Comparison of ENCODE assay signal across 10 mouse cellular contexts in genomic region chr12:70231294-70231693, GRCm38 (mm10). TPM values are rescaled to one million over a fixed set of nuclear protein-coding genes. Genes with fewer than 3 reads are reported as not detected.
A peak's percentile ranks its signal among the peaks of the same experiment; 100 is the strongest.
DNase-seq lines count a peak whose midpoint lies in the region; ATAC-seq and TF ChIP-seq lines count a peak whose summit lies in the region.
"Had no signal": no experiment of that assay in that cellular context is flagged by ENCODE, and none has a peak within 500 bp of the region (broad histone marks: within the 10 kb centered on the region; RNA-seq: fewer than 3 reads in every experiment).

Gene Pygl, minus strand, starts transcription at chr12:70231488.

- TF ChIP-seq CTCF in liver, adult 2 months (IDR thresholded peaks at IDR 0.05; ENCODE audit: low read depth, low read length) = no peak

- DNase-seq in liver, adult 2 months (ENCODE audit: extremely low read depth, low read depth, low spot score) = peak; percentile 87
- DNase-seq in liver = no peak
- DNase-seq in thymus, adult 18-20 months = no peak
- DNase-seq: embryo, embryonic 11 days had no signal

- H3K27ac ChIP-seq in liver, adult 2 months (replicated peaks; ENCODE audit: insufficient read depth, low read depth, low read length) = peak within 1 kb of the TSS; percentile 90
- peak within 1 kb of the TSS; percentile 47 for H3K27ac ChIP-seq in brown adipose tissue, adult 24 weeks (replicated peaks; ENCODE audit: low read depth, low read length)
- H3K27ac ChIP-seq in intestine, embryonic 16.5 days (ENCODE audit: low read length) = no peak within 1 kb of the TSS

- no peak within 1 kb of the TSS for H3K4me2 ChIP-seq in intestine, embryonic 16.5 days (ENCODE audit: low read depth, low read length)

- WGBS in liver, adult 2 months = 43% methylated on average over 2 of the region's 2 CpGs
- WGBS in intestine, embryonic 16.5 days = 76% methylated on average over 2 of the region's 2 CpGs

- peaks cover 20% of the 10 kb centered on the region for H3K4me1 ChIP-seq in liver, adult 2 months (ENCODE audit: control insufficient read depth, insufficient read depth, low read length)
- peaks cover 8% of the 10 kb centered on the region for H3K4me1 ChIP-seq in brown adipose tissue, adult 24 weeks (ENCODE audit: control insufficient read depth, insufficient read depth, insufficient read length, low read length)
- peaks cover 15% of the 10 kb centered on the region for H3K4me1 ChIP-seq in intestine, embryonic 16.5 days (ENCODE audit: control insufficient read depth, insufficient read depth, low read length)

- no peaks in the 10 kb centered on the region for H3K27me3 ChIP-seq in liver, adult 2 months (ENCODE audit: control insufficient read depth, insufficient read depth, low read length)
- no peaks in the 10 kb centered on the region for H3K27me3 ChIP-seq in intestine, embryonic 16.5 days (replicated peaks; ENCODE audit: control insufficient read depth, insufficient read depth, low read length)

- no peak for ATAC-seq in intestine, embryonic 16.5 days
- ATAC-seq in megakaryocyte-erythroid progenitor cell, adult 5-6 weeks (replicated peaks; ENCODE audit: low FRiP score, low TSS enrichment, poor library complexity, severe bottlenecking) = no peak
- no peak for ATAC-seq in cerebellum, adult (ENCODE audit: insufficient number of reproducible peaks, low FRiP score, low TSS enrichment)
- ATAC-seq: inflammation-experienced regulatory T-cells, adult 6 months had no signal

- H3K36me3 ChIP-seq in liver, adult 2 months (ENCODE audit: control insufficient read depth, insufficient read depth, low read length) = no peaks in the 10 kb centered on the region
- H3K36me3 ChIP-seq in intestine, embryonic 16.5 days (ENCODE audit: control insufficient read depth, insufficient read depth, low read length) = no peaks in the 10 kb centered on the region

- H3K79me2 ChIP-seq in liver, adult 2 months (ENCODE audit: control insufficient read depth, insufficient read depth, low read length) = peaks cover 5% of the 10 kb centered on the region; the same call in 1 of the 2 replicates

- peak within 1 kb of the TSS; percentile 36 for H3K9ac ChIP-seq in liver, adult 2 months (ENCODE audit: low read depth, low read length)
- no peak within 1 kb of the TSS for H3K9ac ChIP-seq in intestine, embryonic 16.5 days (ENCODE audit: low read depth, low read length)

- no peak within 1 kb of the TSS for H3K4me3 ChIP-seq in liver, adult 2 months (ENCODE audit: insufficient read depth, low read depth, low read length)
- no peak within 1 kb of the TSS for H3K4me3 ChIP-seq in brown adipose tissue, adult 24 weeks (ENCODE audit: insufficient read depth, low read depth, low read length)
- no peak within 1 kb of the TSS for H3K4me3 ChIP-seq in intestine, embryonic 16.5 days (ENCODE audit: low read length)
- H3K4me3 ChIP-seq: myocyte had no signal

- H3K9me3 ChIP-seq in intestine, embryonic 16.5 days (ENCODE audit: control insufficient read depth, low read length) = no peaks in the 10 kb centered on the region

- no peak for TF ChIP-seq POLR2A in liver, adult 2 months (IDR thresholded peaks at IDR 0.05; ENCODE audit: extremely low read depth, insufficient read depth, low read length)

RNA-seq across cellular contexts. Expression of gene Pygl, which starts in this region (rescaled TPM):
- total RNA-seq in liver, adult 2 months (2014; rRNA removed) = 290 and 428 TPM in 2 replicates
- polyA plus RNA-seq in liver, adult 2 months (2012; rRNA removed) = 281 and 298 TPM in 2 replicates
- polyA plus RNA-seq in brown adipose tissue, adult 24 weeks (2012; ENCODE audit: insufficient read depth, insufficient read length, missing spikeins) = 660 and 992 TPM in 2 replicates
- polyA plus RNA-seq in intestine, embryonic 16.5 days (2015; fragmentation: Nextera tagmentation; extraction: Ambion mirVana) = 24.3 and 27.6 TPM in 2 replicates
- 15.8 and 27.6 TPM in 2 replicates for total RNA-seq in megakaryocyte-erythroid progenitor cell, adult 5-6 weeks (2014; fragmentation: Nextera tagmentation)
- total RNA-seq in megakaryocyte-erythroid progenitor cell, adult 5-6 weeks (2017) = 32.5 and 34.3 TPM in 2 replicates
